Mouse (Mus musculus) olfactory bulb, adult 2 months (tissue): Measurements from ENCODE around the gene Banp.

Experiments used
- CTCF ChIP-seq: fragments of 200-500 bp; IDR thresholded peaks from 2 replicates; pipeline ENCODE4 v1.5.1; 2012; ENCODE audit warnings: low read depth, mild to moderate bottlenecking, low read length, moderate library complexity; ENCODE audit not compliant: insufficient read depth
- POLR2A ChIP-seq: fragments of 200-500 bp; IDR thresholded peaks from 2 replicates; pipeline ENCODE4 v1.6.1; 2012; ENCODE audit warnings: mild to moderate bottlenecking, low read depth, low read length, moderate library complexity; ENCODE audit not compliant: insufficient read depth

DNA sequence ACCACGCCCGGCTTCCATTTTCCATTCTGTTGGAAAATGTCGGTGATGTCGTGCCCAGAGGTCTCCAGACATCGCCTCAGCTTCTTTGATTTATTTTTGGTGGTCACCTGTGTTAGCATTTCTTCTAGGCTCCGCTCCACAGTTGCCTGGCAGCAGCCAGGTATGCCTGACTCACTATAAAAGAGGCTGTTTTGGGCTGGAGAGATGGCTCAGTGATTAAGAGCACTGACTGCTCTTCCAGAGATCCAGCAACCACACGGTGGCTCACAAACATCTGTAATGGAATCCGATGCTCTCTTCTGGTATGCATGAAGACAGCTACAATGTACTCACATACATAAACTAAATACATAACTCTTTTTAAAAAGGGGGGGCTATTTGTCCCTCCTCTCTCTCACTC is 23.3 kb upstream of the Banp start:
- TF ChIP-seq CTCF (no peak), POLR2A (no peak)
